ENCODE assay signal across 17 mouse cellular contexts in the genomic region with DNA sequence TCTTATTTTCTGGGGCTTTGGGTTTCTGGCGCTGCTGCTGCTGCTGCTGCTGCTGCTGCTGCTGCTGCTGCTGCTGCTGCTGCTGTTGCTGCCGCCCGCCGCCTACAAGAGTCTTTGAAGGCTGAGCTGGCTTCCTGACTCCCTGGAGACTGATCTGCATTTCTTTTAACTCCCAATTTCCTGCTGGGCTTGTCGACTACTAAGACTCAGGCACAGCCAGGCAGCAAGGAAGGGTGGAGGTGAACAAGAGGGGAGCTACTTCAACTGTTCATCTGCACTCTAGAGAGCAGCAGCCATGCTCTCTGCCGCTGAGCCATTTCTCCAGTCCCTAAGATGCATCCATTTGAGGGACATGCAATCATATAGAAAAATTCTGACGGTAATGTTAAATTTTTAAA. TPM values are rescaled to one million over a fixed set of nuclear protein-coding genes. Genes with fewer than 3 reads are reported as not detected.
DNase-seq lines count a peak whose midpoint lies in the region; ATAC-seq lines count a peak whose summit lies in the region.
"Had no signal": no experiment of that assay in that cellular context is flagged by ENCODE, and none has a peak within 500 bp of the region (broad histone marks: within the 10 kb centered on the region; RNA-seq: fewer than 3 reads in every experiment).

No protein-coding gene starts in this region.

- 0 out of 2 replicates have a peak overlapping the region, but pooled peaks have one; percentile 20 for H3K4me2 ChIP-seq in forebrain, embryonic 13.5 days
- no peak overlapping the region for H3K4me2 ChIP-seq in forebrain, embryonic 12.5 days
- H3K4me2 ChIP-seq in hindbrain, embryonic 12.5 days (replicated peaks): peak overlapping the region; percentile 32; the same call in 1 of the 2 replicates
- H3K4me2 ChIP-seq in midbrain, embryonic 15.5 days: peak overlapping the region; percentile 26; the same call in 1 of the 2 replicates
- H3K4me2 ChIP-seq: heart, embryonic 15.5 days; limb, embryonic 15.5 days had no signal

- no peak overlapping the region for H3K4me3 ChIP-seq in forebrain, embryonic 13.5 days
- no peak overlapping the region for H3K4me3 ChIP-seq in forebrain, embryonic 12.5 days (replicated peaks)
- no peak overlapping the region for H3K4me3 ChIP-seq in hindbrain, embryonic 12.5 days
- H3K4me3 ChIP-seq in midbrain, embryonic 15.5 days: no peak overlapping the region
- H3K4me3 ChIP-seq: heart, embryonic 15.5 days; limb, embryonic 15.5 days; myocyte had no signal

- no peak for ATAC-seq in forebrain, embryonic 13.5 days
- no peak for ATAC-seq in forebrain, embryonic 12.5 days (ENCODE audit: low FRiP score)
- no peak for ATAC-seq in hindbrain, embryonic 12.5 days (ENCODE audit: low FRiP score)
- peak; percentile 73 for ATAC-seq in midbrain, embryonic 15.5 days (replicated peaks)
- ATAC-seq in activated CD4-positive, CD25-positive, alpha-beta regulatory T cell, adult 4 months: no peak
- ATAC-seq: lung, postnatal 0 days had no signal

- 3% methylated on average over 7 of the region's 7 CpGs for WGBS in forebrain, embryonic 13.5 days
- WGBS in forebrain, embryonic 12.5 days: 6% methylated on average over 7 of the region's 7 CpGs
- WGBS in hindbrain, embryonic 12.5 days: 7% methylated on average over 7 of the region's 7 CpGs
- WGBS in midbrain, embryonic 15.5 days: 2% methylated on average over 7 of the region's 7 CpGs

- H3K27me3 ChIP-seq in forebrain, embryonic 13.5 days: no peaks in the 10 kb centered on the region
- H3K27me3 ChIP-seq in forebrain, embryonic 12.5 days: no peaks in the 10 kb centered on the region
- H3K27me3 ChIP-seq in hindbrain, embryonic 12.5 days: 0 out of 2 replicates have a peak, but pooled peaks cover 3% of the 10 kb centered on the region
- H3K27me3 ChIP-seq in midbrain, embryonic 15.5 days (replicated peaks): no peaks in the 10 kb centered on the region
- H3K27me3 ChIP-seq: heart, embryonic 15.5 days; limb, embryonic 15.5 days had no signal

- H3K27ac ChIP-seq in forebrain, embryonic 13.5 days: no peak overlapping the region
- no peak overlapping the region for H3K27ac ChIP-seq in forebrain, embryonic 12.5 days
- H3K27ac ChIP-seq in hindbrain, embryonic 12.5 days: 0 out of 2 replicates have a peak overlapping the region, but pooled peaks have one; percentile 12
- peak overlapping the region; percentile 69 for H3K27ac ChIP-seq in midbrain, embryonic 15.5 days
- H3K27ac ChIP-seq: heart, embryonic 15.5 days; limb, embryonic 15.5 days had no signal

- H3K4me1 ChIP-seq in forebrain, embryonic 13.5 days: no peaks in the 10 kb centered on the region
- H3K4me1 ChIP-seq in forebrain, embryonic 12.5 days: peaks cover 9% of the 10 kb centered on the region
- H3K4me1 ChIP-seq in hindbrain, embryonic 12.5 days: peaks cover 13% of the 10 kb centered on the region
- peaks cover 14% of the 10 kb centered on the region for H3K4me1 ChIP-seq in midbrain, embryonic 15.5 days
- H3K4me1 ChIP-seq: heart, embryonic 15.5 days had no signal

- H3K9ac ChIP-seq in forebrain, embryonic 13.5 days: no peak overlapping the region
- H3K9ac ChIP-seq in forebrain, embryonic 12.5 days: no peak overlapping the region
- peak overlapping the region; percentile 18; the same call in 1 of the 2 replicates for H3K9ac ChIP-seq in hindbrain, embryonic 12.5 days
- no peak overlapping the region for H3K9ac ChIP-seq in midbrain, embryonic 15.5 days
- H3K9ac ChIP-seq: heart, embryonic 15.5 days; limb, embryonic 15.5 days had no signal

- H3K36me3 ChIP-seq in forebrain, embryonic 13.5 days (ENCODE audit: poor library complexity, severe bottlenecking): no peaks in the 10 kb centered on the region
- H3K36me3 ChIP-seq in forebrain, embryonic 12.5 days (replicated peaks): no peaks in the 10 kb centered on the region
- H3K36me3 ChIP-seq in hindbrain, embryonic 12.5 days: no peaks in the 10 kb centered on the region
- H3K36me3 ChIP-seq in midbrain, embryonic 15.5 days (replicated peaks): no peaks in the 10 kb centered on the region
- H3K36me3 ChIP-seq: heart, embryonic 15.5 days; limb, embryonic 15.5 days had no signal

- no peaks in the 10 kb centered on the region for H3K9me3 ChIP-seq in forebrain, embryonic 13.5 days (replicated peaks)
- H3K9me3 ChIP-seq in forebrain, embryonic 12.5 days: no peaks in the 10 kb centered on the region
- no peaks in the 10 kb centered on the region for H3K9me3 ChIP-seq in hindbrain, embryonic 12.5 days (replicated peaks)
- H3K9me3 ChIP-seq in midbrain, embryonic 15.5 days: no peaks in the 10 kb centered on the region
- H3K9me3 ChIP-seq: heart, embryonic 15.5 days; limb, embryonic 15.5 days had no signal

- peak; percentile 85 for DNase-seq in ZHBTc4 (ENCODE audit: low read depth, low spot score)
- no peak for DNase-seq in cerebellum, postnatal 14 days
- no peak for DNase-seq in kidney, adult 18-20 months
- DNase-seq: adrenal gland, postnatal 14 days; cerebellum, adult 11-12 months; gastrocnemius, postnatal 10 days; kidney, adult 11 months; thymus, postnatal 36 days had no signal

RNA-seq across cellular contexts. Expression of gene Cfap57, which starts 30.8 kb away (rescaled TPM):
- 0.78 and 0.90 TPM in 2 replicates for polyA plus RNA-seq in forebrain, embryonic 13.5 days (2015; fragmentation: Nextera tagmentation; extraction: Ambion mirVana)
- 0.74 and 0.89 TPM in 2 replicates for polyA plus RNA-seq in forebrain, embryonic 12.5 days (2016; fragmentation: Nextera tagmentation; extraction: Ambion mirVana)
- 1.7 TPM in 2 replicates for polyA plus RNA-seq in hindbrain, embryonic 12.5 days (2016; fragmentation: Nextera tagmentation; extraction: Ambion mirVana)
- 2.1 and 2.3 TPM in 2 replicates for polyA plus RNA-seq in midbrain, embryonic 15.5 days (2015; fragmentation: Nextera tagmentation; extraction: Ambion mirVana)
- polyA plus RNA-seq in activated CD4-positive, CD25-positive, alpha-beta regulatory T cell, adult 4 months (2017; shearing (Covaris generic)): not detected
- polyA plus RNA-seq: myocyte had no signal

RNA-seq across cellular contexts. Expression of gene Ebna1bp2, which starts 30.9 kb away (rescaled TPM):
- polyA plus RNA-seq in forebrain, embryonic 13.5 days (2015; fragmentation: Nextera tagmentation; extraction: Ambion mirVana): 147 and 168 TPM in 2 replicates
- 193 and 200 TPM in 2 replicates for polyA plus RNA-seq in forebrain, embryonic 12.5 days (2016; fragmentation: Nextera tagmentation; extraction: Ambion mirVana)
- 151 and 160 TPM in 2 replicates for polyA plus RNA-seq in hindbrain, embryonic 12.5 days (2016; fragmentation: Nextera tagmentation; extraction: Ambion mirVana)
- 88.3 and 91.6 TPM in 2 replicates for polyA plus RNA-seq in midbrain, embryonic 15.5 days (2015; fragmentation: Nextera tagmentation; extraction: Ambion mirVana)
- 100 to 1,000 TPM; 163 to 165 TPM for polyA plus RNA-seq in activated CD4-positive, CD25-positive, alpha-beta regulatory T cell, adult 4 months (2017; shearing (Covaris generic))

RNA-seq across cellular contexts. Expression of gene Tmem125, which starts 45.9 kb away (rescaled TPM):
- not detected in 2 replicates for polyA plus RNA-seq in forebrain, embryonic 13.5 days (2015; fragmentation: Nextera tagmentation; extraction: Ambion mirVana)
- polyA plus RNA-seq in forebrain, embryonic 12.5 days (2016; fragmentation: Nextera tagmentation; extraction: Ambion mirVana): 0.36 TPM in 1 of 2 replicates, not detected in the other
- 0.72 and 0.81 TPM in 2 replicates for polyA plus RNA-seq in hindbrain, embryonic 12.5 days (2016; fragmentation: Nextera tagmentation; extraction: Ambion mirVana)
- polyA plus RNA-seq in midbrain, embryonic 15.5 days (2015; fragmentation: Nextera tagmentation; extraction: Ambion mirVana): 0.20 and 0.32 TPM in 2 replicates
- not detected for polyA plus RNA-seq in activated CD4-positive, CD25-positive, alpha-beta regulatory T cell, adult 4 months (2017; shearing (Covaris generic))
- polyA plus RNA-seq: myocyte had no signal

Comparison
In these comparisons a context has a peak if more than half of its experiments do, and no peak if none do; other contexts are left out.
1. H3K27ac ChIP-seq: peak in hindbrain, embryonic 12.5 days (single experiment) and midbrain, embryonic 15.5 days (single experiment); none in forebrain, embryonic 13.5 days (single experiment) and forebrain, embryonic 12.5 days (single experiment).